Mouse (Mus musculus): Measurements from ENCODE around the gene Cyp27a1. TPM values are rescaled to one million over a fixed set of nuclear protein-coding genes. Genes with fewer than 3 reads are reported as not detected.

Gene Cyp27a1
- total and polyA plus RNA-seq, 2 experiments: 259 to 607 TPM

DNA sequence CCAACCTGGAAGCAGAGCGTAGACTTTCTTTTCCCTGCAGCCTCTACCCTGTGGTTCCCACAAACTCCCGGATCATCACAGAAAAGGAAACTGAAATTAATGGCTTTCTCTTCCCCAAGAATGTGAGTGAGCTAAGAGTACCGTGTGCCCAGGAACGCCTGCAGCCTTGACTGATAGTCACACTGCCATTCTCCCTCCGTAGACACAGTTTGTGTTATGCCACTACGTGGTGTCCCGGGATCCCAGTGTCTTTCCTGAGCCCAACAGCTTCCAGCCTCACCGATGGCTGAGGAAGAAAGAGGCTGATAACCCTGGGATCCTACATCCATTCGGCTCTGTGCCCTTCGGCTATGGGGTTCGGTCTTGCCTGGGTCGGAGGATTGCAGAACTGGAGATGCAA, 23.6 kb downstream of the Cyp27a1 start:
- no peak overlapping the region for H3K4me3 ChIP-seq (ENCODE audit: insufficient read depth, low read depth, low read length)
- H3K79me2 ChIP-seq (ENCODE audit: control insufficient read depth, insufficient read depth, low read length): no peaks in the 10 kb centered on the region
- H3K4me1 ChIP-seq (ENCODE audit: control insufficient read depth, insufficient read depth, low read length): no peaks in the 10 kb centered on the region
- TF ChIP-seq POLR2A (IDR thresholded peaks at IDR 0.05; ENCODE audit: extremely low read depth, insufficient read depth, low read length): no peak
- TF ChIP-seq CTCF (IDR thresholded peaks at IDR 0.05; ENCODE audit: low read depth, low read length): no peak
- no peak overlapping the region for H3K9ac ChIP-seq (ENCODE audit: low read depth, low read length)
- peaks cover 62% of the 10 kb centered on the region for H3K36me3 ChIP-seq (ENCODE audit: control insufficient read depth, insufficient read depth, low read length)
- no peaks in the 10 kb centered on the region for H3K27me3 ChIP-seq (ENCODE audit: control insufficient read depth, insufficient read depth, low read length)
- H3K27ac ChIP-seq (replicated peaks; ENCODE audit: insufficient read depth, low read depth, low read length): no peak overlapping the region
- 87% methylated on average over 12 of the region's 12 CpGs for WGBS
- DNase-seq (ENCODE audit: extremely low read depth, low read depth, low spot score): no peak

- no peaks in the 10 kb centered on the region for H3K79me2 ChIP-seq (ENCODE audit: control insufficient read depth, insufficient read depth, low read length)
- no peak overlapping the region for H3K9ac ChIP-seq (ENCODE audit: low read depth, low read length)
- TF ChIP-seq POLR2A (IDR thresholded peaks at IDR 0.05; ENCODE audit: extremely low read depth, insufficient read depth, low read length) (no peak), CTCF (IDR thresholded peaks at IDR 0.05; ENCODE audit: low read depth, low read length) (no peak)
- no peak overlapping the region for H3K27ac ChIP-seq (replicated peaks; ENCODE audit: insufficient read depth, low read depth, low read length)
- H3K4me3 ChIP-seq (ENCODE audit: insufficient read depth, low read depth, low read length): no peak overlapping the region
- no peaks in the 10 kb centered on the region for H3K4me1 ChIP-seq (ENCODE audit: control insufficient read depth, insufficient read depth, low read length)
- H3K36me3 ChIP-seq (ENCODE audit: control insufficient read depth, insufficient read depth, low read length): peaks cover 56% of the 10 kb centered on the region
- H3K27me3 ChIP-seq (ENCODE audit: control insufficient read depth, insufficient read depth, low read length): no peaks in the 10 kb centered on the region
- WGBS: 54% methylated on average over 7 of the region's 7 CpGs
- DNase-seq (ENCODE audit: extremely low read depth, low read depth, low spot score): no peak
Measured at GRCm38 (mm10) chr1:74737500-74737899, 24.1 kb downstream of the Cyp27a1 start.

DNA sequence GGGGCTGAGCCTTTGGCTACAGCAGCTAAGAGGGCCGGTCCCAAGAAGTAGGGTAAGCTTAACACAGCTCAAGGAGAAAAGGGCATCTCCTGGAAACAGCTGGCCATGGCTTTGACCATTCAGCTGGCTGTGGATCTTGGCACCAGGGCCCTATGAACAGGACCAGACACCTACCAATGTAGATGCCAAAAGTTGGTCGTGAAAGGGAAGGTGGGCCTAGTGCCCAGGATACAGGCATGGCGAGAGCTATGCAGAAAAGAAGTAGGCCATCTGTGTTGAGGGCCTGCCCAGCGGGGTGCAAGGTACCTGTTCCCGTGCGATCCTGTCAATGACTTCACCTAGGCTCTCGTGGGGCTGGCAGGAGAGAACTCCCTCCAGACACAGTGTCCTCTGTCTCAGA, 27.5 kb downstream of the Cyp27a1 start:
- Histone ChIP-seq H3K4me1 (ENCODE audit: control insufficient read depth, insufficient read depth, low read length) (no peaks in the 10 kb centered on the region), H3K4me3 (ENCODE audit: insufficient read depth, low read depth, low read length) (no peak overlapping the region), H3K27me3 (ENCODE audit: control insufficient read depth, insufficient read depth, low read length) (no peaks in the 10 kb centered on the region), H3K36me3 (ENCODE audit: control insufficient read depth, insufficient read depth, low read length) (peaks cover 27% of the 10 kb centered on the region), H3K9ac (ENCODE audit: low read depth, low read length) (no peak overlapping the region), H3K27ac (replicated peaks; ENCODE audit: insufficient read depth, low read depth, low read length) (no peak overlapping the region), H3K79me2 (ENCODE audit: control insufficient read depth, insufficient read depth, low read length) (no peaks in the 10 kb centered on the region)
- DNase-seq (ENCODE audit: extremely low read depth, low read depth, low spot score): no peak
- TF ChIP-seq POLR2A (IDR thresholded peaks at IDR 0.05; ENCODE audit: extremely low read depth, insufficient read depth, low read length) (no peak), CTCF (IDR thresholded peaks at IDR 0.05; ENCODE audit: low read depth, low read length) (no peak)
- 56% methylated on average over 7 of the region's 7 CpGs for WGBS

DNA sequence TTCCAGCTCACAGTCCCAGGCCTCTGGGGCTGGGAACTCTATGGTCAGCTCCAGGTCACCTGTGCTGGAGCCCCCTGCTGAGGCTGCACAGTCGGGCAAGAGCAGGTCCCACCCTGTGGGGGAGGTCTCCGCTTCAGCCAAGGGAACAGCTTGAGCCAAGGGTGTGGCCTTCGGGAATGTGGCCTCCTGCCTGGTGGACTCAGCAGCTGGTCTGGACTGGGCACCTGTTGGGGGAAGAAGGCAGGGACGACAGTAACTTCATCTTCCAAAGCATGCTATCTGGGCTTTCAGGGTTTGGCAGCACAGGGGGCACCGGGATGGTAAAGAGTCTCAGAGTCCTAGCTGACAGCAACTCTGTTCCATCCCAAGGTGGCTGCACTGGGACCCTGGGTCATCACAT, 34.0 kb downstream of the Cyp27a1 start:
- WGBS: 81% methylated on average over 5 of the region's 5 CpGs
- TF ChIP-seq CTCF (IDR thresholded peaks at IDR 0.05; ENCODE audit: low read depth, low read length): no peak
- TF ChIP-seq POLR2A (IDR thresholded peaks at IDR 0.05; ENCODE audit: extremely low read depth, insufficient read depth, low read length): no peak
- no peak overlapping the region for H3K4me3 ChIP-seq (ENCODE audit: insufficient read depth, low read depth, low read length)
- H3K79me2 ChIP-seq (ENCODE audit: control insufficient read depth, insufficient read depth, low read length): no peaks in the 10 kb centered on the region
- H3K4me1 ChIP-seq (ENCODE audit: control insufficient read depth, insufficient read depth, low read length): peaks cover 6% of the 10 kb centered on the region; the same call in 1 of the 2 replicates
- no peaks in the 10 kb centered on the region for H3K36me3 ChIP-seq (ENCODE audit: control insufficient read depth, insufficient read depth, low read length)
- no peaks in the 10 kb centered on the region for H3K27me3 ChIP-seq (ENCODE audit: control insufficient read depth, insufficient read depth, low read length)
- no peak overlapping the region for H3K27ac ChIP-seq (replicated peaks; ENCODE audit: insufficient read depth, low read depth, low read length)
- DNase-seq (ENCODE audit: extremely low read depth, low read depth, low spot score): no peak
- H3K9ac ChIP-seq (ENCODE audit: low read depth, low read length): no peak overlapping the region

DNA sequence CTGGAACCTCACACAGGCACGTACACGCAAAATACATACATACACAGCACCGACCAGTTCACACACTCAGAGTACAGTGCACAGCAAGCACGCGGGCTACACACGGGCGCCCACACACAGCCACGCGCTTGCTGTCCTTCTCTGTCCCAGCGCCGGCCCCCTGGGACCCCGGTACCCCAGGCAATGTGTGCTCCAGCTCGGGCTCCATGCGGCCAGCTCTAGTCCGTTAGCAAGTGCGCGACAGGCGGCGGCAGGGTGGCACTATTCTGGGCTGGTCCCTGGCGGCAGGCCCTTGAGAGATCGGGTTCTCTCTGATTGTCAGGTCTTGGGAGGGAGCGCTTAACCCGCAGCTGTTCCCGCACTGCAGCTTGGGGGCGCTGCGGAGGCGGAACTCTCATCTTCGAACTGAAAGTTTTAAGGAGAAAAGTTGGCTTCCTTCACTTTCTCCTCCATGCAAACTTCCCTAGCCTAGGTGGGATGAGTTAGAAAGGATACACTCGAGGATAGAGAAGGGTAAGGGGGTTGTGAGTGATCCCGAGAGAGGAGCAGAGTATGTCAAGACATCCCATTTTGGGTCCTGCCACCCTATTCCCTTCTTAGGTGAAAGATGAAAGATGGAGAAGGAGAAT, 35.4 kb downstream of the Cyp27a1 start, which contains the start of gene Prkag3:
Prkag3 (minus strand) TSS at position 579 of the 629 bp plus-strand sequence.
- H3K4me1 ChIP-seq (ENCODE audit: control insufficient read depth, insufficient read depth, low read length): peaks cover 6% of the 10 kb centered on the region; the same call in 1 of the 2 replicates
- H3K27me3 ChIP-seq (ENCODE audit: control insufficient read depth, insufficient read depth, low read length): no peaks in the 10 kb centered on the region
- TF ChIP-seq POLR2A (IDR thresholded peaks at IDR 0.05; ENCODE audit: extremely low read depth, insufficient read depth, low read length): no peak
- TF ChIP-seq CTCF (IDR thresholded peaks at IDR 0.05; ENCODE audit: low read depth, low read length): peak; percentile 79
- no peak for DNase-seq (ENCODE audit: extremely low read depth, low read depth, low spot score)
- H3K79me2 ChIP-seq (ENCODE audit: control insufficient read depth, insufficient read depth, low read length): no peaks in the 10 kb centered on the region
- H3K36me3 ChIP-seq (ENCODE audit: control insufficient read depth, insufficient read depth, low read length): no peaks in the 10 kb centered on the region
- 10% methylated on average over 30 of the region's 30 CpGs for WGBS
- peak within 1 kb of the TSS; percentile 68 for H3K9ac ChIP-seq (ENCODE audit: low read depth, low read length)
- peak within 1 kb of the TSS; percentile 25; the same call in 1 of the 2 replicates for H3K4me3 ChIP-seq (ENCODE audit: insufficient read depth, low read depth, low read length)
- no peak within 1 kb of the TSS for H3K27ac ChIP-seq (replicated peaks; ENCODE audit: insufficient read depth, low read depth, low read length)

- H3K9ac ChIP-seq (ENCODE audit: low read depth, low read length): no peak overlapping the region
- no peak for DNase-seq (ENCODE audit: extremely low read depth, low read depth, low spot score)
- H3K27me3 ChIP-seq (ENCODE audit: control insufficient read depth, insufficient read depth, low read length): no peaks in the 10 kb centered on the region
- H3K79me2 ChIP-seq (ENCODE audit: control insufficient read depth, insufficient read depth, low read length): no peaks in the 10 kb centered on the region
- 69% methylated on average over 7 of the region's 7 CpGs for WGBS
- H3K36me3 ChIP-seq (ENCODE audit: control insufficient read depth, insufficient read depth, low read length): no peaks in the 10 kb centered on the region
- H3K27ac ChIP-seq (replicated peaks; ENCODE audit: insufficient read depth, low read depth, low read length): no peak overlapping the region
- TF ChIP-seq POLR2A (IDR thresholded peaks at IDR 0.05; ENCODE audit: extremely low read depth, insufficient read depth, low read length): no peak
- peaks cover 6% of the 10 kb centered on the region; the same call in 1 of the 2 replicates for H3K4me1 ChIP-seq (ENCODE audit: control insufficient read depth, insufficient read depth, low read length)
- H3K4me3 ChIP-seq (ENCODE audit: insufficient read depth, low read depth, low read length): no peak overlapping the region
Measured at GRCm38 (mm10) chr1:74749301-74749700, 35.9 kb downstream of the Cyp27a1 start.
